Mouse (Mus musculus) adrenal gland, adult 8-10 months (tissue): ENCODE results near the gene Ust. TPM values are rescaled to one million over a fixed set of nuclear protein-coding genes. Genes with fewer than 3 reads are reported as not detected.

Experiments
- DNase-seq: peaks from one replicate; pipeline ENCODE4 v3.0.0; 2022
- total RNA-seq, 4 experiments: library from RNA; stranded (reverse); gene quantifications; 2 replicates each; pipeline ENCODE4 v1.2.4; 2022

Ust gene
- total RNA-seq, 4 experiments from 2014 or later = 3.0 to 6.3 (median 4.9) TPM

GRCm38 (mm10) chr10:8320771-8321170 is 197.9 kb downstream of the Ust start:
- DNase-seq = no peak

GRCm38 (mm10) chr10:8309435-8309834 is 209.2 kb downstream of the Ust start:
- DNase-seq = no peak

- DNase-seq = no peak
Measured at GRCm38 (mm10) chr10:8304211-8304610, 214.4 kb downstream of the Ust start.

GRCm38 (mm10) chr10:8299166-8299565 is 219.5 kb downstream of the Ust start:
- DNase-seq = no peak

GRCm38 (mm10) chr10:8297214-8297613 is 221.4 kb downstream of the Ust start:
- no peak for DNase-seq

GRCm38 (mm10) chr10:8290661-8291060 is 228.0 kb downstream of the Ust start:
- no peak for DNase-seq

GRCm38 (mm10) chr10:8287350-8287791 is 231.3 kb downstream of the Ust start:
- DNase-seq = no peak

- DNase-seq = no peak
Measured at GRCm38 (mm10) chr10:8283991-8284390, 234.6 kb downstream of the Ust start.

- no peak for DNase-seq
Measured at GRCm38 (mm10) chr10:8277094-8277493, 241.5 kb downstream of the Ust start.

- DNase-seq = no peak
Measured at GRCm38 (mm10) chr10:8269681-8270080, 248.9 kb downstream of the Ust start.

GRCm38 (mm10) chr10:8259716-8260115 is 258.9 kb downstream of the Ust start:
- DNase-seq = no peak

- no peak for DNase-seq
Measured at GRCm38 (mm10) chr10:8250005-8250404, 268.6 kb downstream of the Ust start.

- peak; percentile 21 for DNase-seq
Measured at GRCm38 (mm10) chr10:8242336-8242735, 276.3 kb downstream of the Ust start.

- no peak for DNase-seq
Measured at GRCm38 (mm10) chr10:8240703-8241102, 277.9 kb downstream of the Ust start.

GRCm38 (mm10) chr10:8240242-8240641 is 278.4 kb downstream of the Ust start:
- DNase-seq = peak; percentile 23

- DNase-seq = no peak
Measured at GRCm38 (mm10) chr10:8236780-8237571, 281.6 kb downstream of the Ust start.

- DNase-seq = no peak
Measured at GRCm38 (mm10) chr10:8233148-8233901, 285.3 kb downstream of the Ust start.

- DNase-seq = no peak
Measured at GRCm38 (mm10) chr10:8232535-8232934, 286.1 kb downstream of the Ust start.

GRCm38 (mm10) chr10:8228375-8228743 is 290.3 kb downstream of the Ust start:
- no peak for DNase-seq

- no peak for DNase-seq
Measured at GRCm38 (mm10) chr10:8227705-8228374, 290.8 kb downstream of the Ust start.

GRCm38 (mm10) chr10:8226650-8227049 is 292.0 kb downstream of the Ust start:
- DNase-seq = no peak

GRCm38 (mm10) chr10:8224641-8225040 is 294.0 kb downstream of the Ust start:
- DNase-seq = no peak

- no peak for DNase-seq
Measured at GRCm38 (mm10) chr10:8224046-8224445, 294.6 kb downstream of the Ust start.
